Mouse (Mus musculus) forebrain, embryonic 11.5 days (tissue): ENCODE data around the gene Camk1d. TPM values are rescaled to one million over a fixed set of nuclear protein-coding genes. Genes with fewer than 3 reads are reported as not detected.

Experiments used
- ATAC-seq: fragments of 200-750 bp; cut with Nextera tagmentation; replicated peaks from 2 replicates; pipeline ENCODE4 v1.8.0; 2017; ENCODE audit warnings: moderate TSS enrichment; ENCODE audit not compliant: low FRiP score
- DNase-seq: peaks from one replicate; pipeline ENCODE4 v3.0.0-alpha.2; 2017; ENCODE audit warnings: low spot score
- H3K27ac ChIP-seq: fragments of 300-500 bp; sonication (generic); 2 replicates; pipeline ENCODE4 v1.5.1; 2014; ENCODE audit warnings: low read depth, low read length
- H3K27me3 ChIP-seq: fragments of 300-500 bp; sonication (generic); 2 replicates; pipeline ENCODE4 v1.6.1; 2014; ENCODE audit warnings: mild to moderate bottlenecking, low read length, mixed read lengths; ENCODE audit not compliant: control insufficient read depth, insufficient read depth
- H3K36me3 ChIP-seq: fragments of 300-500 bp; sonication (generic); 2 replicates; pipeline ENCODE4 v1.6.1; 2014; ENCODE audit warnings: mild to moderate bottlenecking, low read length, moderate library complexity, mixed read lengths; ENCODE audit not compliant: control insufficient read depth, insufficient read depth
- H3K4me1 ChIP-seq: fragments of 300-500 bp; sonication (generic); replicated peaks from 2 replicates; pipeline ENCODE4 v1.6.1; 2014; ENCODE audit warnings: low read length, mixed read lengths; ENCODE audit not compliant: control insufficient read depth, insufficient read depth
- H3K4me2 ChIP-seq: fragments of 300-500 bp; sonication (generic); 2 replicates; pipeline ENCODE4 v1.6.1; 2014; ENCODE audit warnings: low read depth, mild to moderate bottlenecking, low read length, moderate library complexity, mixed read lengths; ENCODE audit not compliant: severe bottlenecking
- H3K4me3 ChIP-seq: fragments of 300-500 bp; sonication (generic); 2 replicates; pipeline ENCODE4 v1.5.1; 2014; ENCODE audit warnings: low read depth, low read length
- H3K9ac ChIP-seq: fragments of 300-500 bp; sonication (generic); 2 replicates; pipeline ENCODE4 v1.6.1; 2014; ENCODE audit warnings: low read length
- H3K9me3 ChIP-seq: fragments of 300-500 bp; sonication (generic); 2 replicates; pipeline ENCODE4 v1.6.1; 2016; ENCODE audit warnings: low read length, mixed read lengths; ENCODE audit not compliant: control insufficient read depth
- WGBS: fragments of 180-500 bp; shearing (Covaris S2); extraction: QIAGEN DNeasy Blood & Tissue Kit; methylation state at CpG from one replicate; pipeline ENCODE4 v1.1.7; 2014; 5-methylcytosine and 5-hydroxymethylcytosine counted together
- polyA plus RNA-seq: library from polyadenylated mRNA; unstranded; fragments of >200 nt; fragmentation: Nextera tagmentation; extraction: Ambion mirVana; gene quantifications from 2 replicates; pipeline ENCODE4 v1.2.1, GENCODE M21; 2014

Gene Camk1d
- polyA plus RNA-seq, 1 experiment from 2014 or later: 2.2 TPM

DNA sequence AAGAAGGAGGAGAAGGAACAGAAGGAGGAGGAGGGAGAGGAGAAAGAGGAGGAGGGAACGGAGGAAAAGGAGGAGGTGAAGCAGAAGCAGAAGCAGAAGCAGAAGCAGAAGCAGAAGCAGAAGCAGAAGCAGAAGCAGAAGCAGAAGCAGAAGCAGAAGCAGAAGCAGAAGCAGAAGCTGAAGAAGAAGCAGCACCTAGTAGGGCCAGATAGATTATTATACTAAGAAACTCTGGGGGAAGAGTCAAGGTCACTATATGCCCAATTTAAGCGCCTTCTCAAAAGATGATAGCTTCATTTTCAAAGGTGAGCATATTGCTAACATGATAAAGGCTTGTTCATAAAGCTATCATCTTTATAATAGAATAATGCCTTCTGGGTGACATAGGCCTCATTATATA is 11.9 kb downstream of the Camk1d start:
- Histone ChIP-seq H3K4me3 (no peak overlapping the region), H3K27me3 (no peaks in the 10 kb centered on the region), H3K9ac (no peak overlapping the region), H3K4me2 (no peak overlapping the region), H3K36me3 (no peaks in the 10 kb centered on the region), H3K4me1 (no peaks in the 10 kb centered on the region), H3K27ac (no peak overlapping the region), H3K9me3 (no peaks in the 10 kb centered on the region)
- WGBS: 93% methylated on average over 2 of the region's 2 CpGs
- DNase-seq: no peak
- ATAC-seq: no peak

DNA sequence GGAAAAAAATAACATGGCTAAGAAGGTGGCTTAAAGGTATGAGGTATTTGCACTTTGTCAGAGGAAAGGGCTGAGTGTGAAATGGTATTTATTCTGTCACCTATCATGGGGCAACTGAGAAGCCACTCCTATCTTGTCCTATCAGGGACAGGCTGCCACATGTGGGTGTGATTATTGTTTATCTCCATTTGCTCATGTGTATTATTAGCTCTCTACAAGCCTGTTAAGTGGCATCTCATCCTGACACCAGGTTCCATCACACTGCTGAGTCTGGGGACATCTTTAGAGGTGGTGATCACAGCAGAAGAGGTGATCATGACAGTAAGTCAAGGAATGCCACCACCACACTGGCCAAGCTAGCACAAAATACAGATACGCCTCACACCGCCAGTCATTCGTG is 13.4 kb downstream of the Camk1d start:
- Histone ChIP-seq H3K4me3 (no peak overlapping the region), H3K27me3 (no peaks in the 10 kb centered on the region), H3K9ac (no peak overlapping the region), H3K4me2 (no peak overlapping the region), H3K9me3 (no peaks in the 10 kb centered on the region), H3K27ac (no peak overlapping the region), H3K4me1 (no peaks in the 10 kb centered on the region), H3K36me3 (no peaks in the 10 kb centered on the region)
- no peak for ATAC-seq
- WGBS: 95% methylated on average over 3 of the region's 3 CpGs
- DNase-seq: no peak

GRCm38 (mm10) chr2:5698451-5698850 is 15.9 kb downstream of the Camk1d start:
- ATAC-seq: no peak
- DNase-seq: no peak

DNA sequence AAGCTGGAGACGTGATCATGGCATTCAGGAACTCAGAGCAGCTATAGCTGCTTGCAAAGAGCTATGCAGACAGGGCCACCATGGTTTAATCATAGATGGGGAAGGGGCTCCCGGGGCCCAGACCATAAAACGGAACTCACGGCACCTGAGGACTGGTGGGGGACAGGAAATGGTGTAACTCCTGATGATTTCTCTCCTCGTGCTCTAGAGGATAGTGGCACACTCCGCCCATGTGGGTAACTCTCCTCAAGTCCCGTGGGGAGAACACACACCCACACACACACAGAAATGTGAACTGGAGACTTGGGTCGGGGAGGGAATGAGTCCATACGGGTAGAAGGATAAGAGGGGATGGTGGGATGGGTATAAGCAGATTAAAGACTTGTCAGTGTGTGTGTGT is 20.2 kb downstream of the Camk1d start:
- H3K4me2 ChIP-seq: no peak overlapping the region
- no peak overlapping the region for H3K9ac ChIP-seq
- H3K36me3 ChIP-seq: no peaks in the 10 kb centered on the region
- no peaks in the 10 kb centered on the region for H3K4me1 ChIP-seq
- ATAC-seq (no peak), DNase-seq (no peak)
- H3K9me3 ChIP-seq: no peaks in the 10 kb centered on the region
- no peaks in the 10 kb centered on the region for H3K27me3 ChIP-seq
- 88% methylated on average over 9 of the region's 9 CpGs for WGBS
- H3K4me3 ChIP-seq: no peak overlapping the region
- H3K27ac ChIP-seq: no peak overlapping the region

More at GRCm38 (mm10) chr2:5698451-5698850, 15.9 kb downstream of the Camk1d start:
- Histone ChIP-seq H3K4me2 (no peak overlapping the region), H3K4me1 (no peaks in the 10 kb centered on the region), H3K27me3 (no peaks in the 10 kb centered on the region), H3K27ac (no peak overlapping the region), H3K36me3 (no peaks in the 10 kb centered on the region), H3K9me3 (no peaks in the 10 kb centered on the region), H3K4me3 (no peak overlapping the region), H3K9ac (no peak overlapping the region)
- WGBS: 70% methylated on average over 8 of the region's 8 CpGs

- 79% methylated on average over 3 of the region's 3 CpGs for WGBS
- DNase-seq (no peak), ATAC-seq (no peak)
- no peaks in the 10 kb centered on the region for H3K27me3 ChIP-seq
- no peaks in the 10 kb centered on the region for H3K4me1 ChIP-seq
- no peak overlapping the region for H3K4me2 ChIP-seq
- no peak overlapping the region for H3K27ac ChIP-seq
- H3K36me3 ChIP-seq: no peaks in the 10 kb centered on the region
- H3K4me3 ChIP-seq: no peak overlapping the region
- no peak overlapping the region for H3K9ac ChIP-seq
- H3K9me3 ChIP-seq: no peaks in the 10 kb centered on the region
Measured at GRCm38 (mm10) chr2:5691729-5692128, 22.6 kb downstream of the Camk1d start.

GRCm38 (mm10) chr2:5683366-5683765 is 30.9 kb downstream of the Camk1d start:
- WGBS: 96% methylated on average over 4 of the region's 4 CpGs
- Histone ChIP-seq H3K4me3 (no peak overlapping the region), H3K27me3 (no peaks in the 10 kb centered on the region), H3K4me2 (no peak overlapping the region), H3K4me1 (no peaks in the 10 kb centered on the region), H3K9me3 (no peaks in the 10 kb centered on the region), H3K27ac (no peak overlapping the region), H3K36me3 (no peaks in the 10 kb centered on the region), H3K9ac (no peak overlapping the region)
- ATAC-seq (no peak), DNase-seq (no peak)

DNA sequence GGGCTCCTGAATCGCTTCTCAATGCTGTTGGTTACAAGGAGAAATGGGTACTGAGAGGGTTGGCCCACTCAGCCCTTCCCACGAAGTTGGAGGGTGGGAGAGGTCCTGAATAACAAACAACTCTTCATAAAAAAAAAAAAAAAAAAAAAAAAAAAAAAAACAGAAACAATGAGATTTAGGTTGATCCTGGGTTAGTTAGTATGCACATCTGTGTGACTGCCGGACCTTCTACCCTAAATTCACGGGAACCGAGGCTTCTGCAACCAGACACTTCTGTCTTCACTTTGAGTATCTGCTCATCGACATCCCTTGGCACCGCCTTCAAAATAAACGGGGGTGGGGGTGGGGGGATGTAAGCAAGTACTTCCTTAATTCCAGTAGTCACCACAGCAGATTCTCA is 32.4 kb downstream of the Camk1d start:
- WGBS: 88% methylated on average over 8 of the region's 8 CpGs
- Histone ChIP-seq H3K4me3 (no peak overlapping the region), H3K4me2 (no peak overlapping the region), H3K27ac (no peak overlapping the region), H3K36me3 (no peaks in the 10 kb centered on the region), H3K9ac (no peak overlapping the region), H3K27me3 (no peaks in the 10 kb centered on the region), H3K4me1 (no peaks in the 10 kb centered on the region), H3K9me3 (no peaks in the 10 kb centered on the region)
- DNase-seq: no peak
- ATAC-seq: no peak

GRCm38 (mm10) chr2:5681302-5681701 is 33.0 kb downstream of the Camk1d start:
- ATAC-seq (no peak), DNase-seq (no peak)
- WGBS: 92% methylated on average over 7 of the region's 7 CpGs
- H3K9me3 ChIP-seq: no peaks in the 10 kb centered on the region
- H3K27ac ChIP-seq: no peak overlapping the region
- no peak overlapping the region for H3K9ac ChIP-seq
- no peak overlapping the region for H3K4me3 ChIP-seq
- H3K27me3 ChIP-seq: no peaks in the 10 kb centered on the region
- H3K36me3 ChIP-seq: no peaks in the 10 kb centered on the region
- H3K4me2 ChIP-seq: no peak overlapping the region
- H3K4me1 ChIP-seq: no peaks in the 10 kb centered on the region

DNA sequence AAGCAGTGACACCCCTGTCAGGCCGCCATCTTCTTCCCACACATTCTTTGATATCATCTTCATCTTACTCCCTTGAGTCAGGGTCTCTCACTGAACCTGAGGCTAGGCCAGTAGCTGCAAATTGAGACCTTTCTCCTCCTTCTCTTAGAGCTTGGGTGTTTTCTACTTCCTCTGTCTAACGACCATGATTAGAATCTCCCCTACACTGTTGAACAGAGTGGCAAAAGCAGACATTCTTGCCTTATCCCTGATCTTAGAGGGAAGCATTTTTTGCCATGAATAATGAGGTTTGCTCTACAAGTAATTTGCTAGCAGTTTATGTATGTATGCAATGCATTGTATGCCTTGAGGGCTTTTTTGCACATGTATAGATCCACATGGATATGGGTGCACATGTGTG is 35.3 kb downstream of the Camk1d start:
- ATAC-seq (no peak), DNase-seq (no peak)
- Histone ChIP-seq H3K9me3 (no peaks in the 10 kb centered on the region), H3K9ac (no peak overlapping the region), H3K36me3 (no peaks in the 10 kb centered on the region), H3K27me3 (no peaks in the 10 kb centered on the region), H3K4me3 (no peak overlapping the region), H3K27ac (no peak overlapping the region), H3K4me1 (no peaks in the 10 kb centered on the region), H3K4me2 (no peak overlapping the region)
- 91% methylated on average over 2 of the region's 2 CpGs for WGBS
